Mouse (Mus musculus) spleen, embryonic (tissue): ENCODE measurements around the gene Ugcg.

Experiments
- CTCF ChIA-PET: fragments of 350-600 bp; sonication (Branson Sonifier 250); formaldehyde crosslinking; loops from one replicate; lab custom pipeline; 2022; lab: Charles Lee

Gene Ugcg

GRCm38 (mm10) chr4:59252386-59253054 is 63.5 kb downstream of the Ugcg start:
- CTCF ChIA-PET, result no interaction called here

- CTCF ChIA-PET, result no interaction called here
Observed at GRCm38 (mm10) chr4:59253055-59253434, 64.0 kb downstream of the Ugcg start.

GRCm38 (mm10) chr4:59254397-59254796 is 65.3 kb downstream of the Ugcg start:
- CTCF ChIA-PET, result no interaction called here

- CTCF ChIA-PET, result interaction anchor here (0.7 kb wide), 1 partner anchor 57 kb away, joined by 3 read pairs; no protein-coding TSS in a partner anchor
Observed at GRCm38 (mm10) chr4:59255988-59256387, 66.9 kb downstream of the Ugcg start.

GRCm38 (mm10) chr4:59257866-59258265 is 68.8 kb downstream of the Ugcg start:
- CTCF ChIA-PET, result no interaction called here

GRCm38 (mm10) chr4:59258771-59259170 is 69.7 kb downstream of the Ugcg start:
- CTCF ChIA-PET, result no interaction called here

GRCm38 (mm10) chr4:59259806-59260205 is 70.7 kb downstream of the Ugcg start:
- CTCF ChIA-PET, result no interaction called here

- CTCF ChIA-PET, result interaction anchor here (0.6 to 0.7 kb wide), 5 partner anchors 17 to 310 kb away, joined by 3 to 15 read pairs (median 7); no protein-coding TSS in a partner anchor
Observed at GRCm38 (mm10) chr4:59260871-59261515, 71.9 kb downstream of the Ugcg start.

GRCm38 (mm10) chr4:59261582-59261981 is 72.5 kb downstream of the Ugcg start:
- CTCF ChIA-PET, result interaction anchor here (0.6 to 0.7 kb wide), 3 partner anchors 64 to 311 kb away, joined by 3 to 9 read pairs (median 7); no protein-coding TSS in a partner anchor

GRCm38 (mm10) chr4:59262156-59262555 is 73.1 kb downstream of the Ugcg start:
- CTCF ChIA-PET, result interaction anchor here (0.6 to 0.7 kb wide), 4 partner anchors 47 to 311 kb away, joined by 3 to 19 read pairs (median 6); no protein-coding TSS in a partner anchor

- CTCF ChIA-PET, result interaction anchor here (0.6 kb wide), 1 partner anchor 55 kb away, joined by 3 read pairs; no protein-coding TSS in a partner anchor
Observed at GRCm38 (mm10) chr4:59263418-59263817, 74.4 kb downstream of the Ugcg start.

GRCm38 (mm10) chr4:59264611-59265095 is 75.6 kb downstream of the Ugcg start:
- CTCF ChIA-PET, result no interaction called here

GRCm38 (mm10) chr4:59265182-59265581 is 76.1 kb downstream of the Ugcg start:
- CTCF ChIA-PET, result interaction anchor here (0.9 kb wide), 1 partner anchor 271 kb away, joined by 3 read pairs; no protein-coding TSS in a partner anchor

- CTCF ChIA-PET, result interaction anchor here (0.9 kb wide), 1 partner anchor 271 kb away, joined by 3 read pairs; no protein-coding TSS in a partner anchor
Observed at GRCm38 (mm10) chr4:59265631-59266030, 76.6 kb downstream of the Ugcg start.
